Mouse (Mus musculus): ENCODE measurements around the gene Gm28230.

GRCm38 (mm10) chr2:74741979-74742277 lies 15.4 kb downstream of the Gm28230 start:
- TF ChIP-seq POLR2A (IDR thresholded peaks at IDR 0.05; ENCODE audit: control insufficient read depth in 1 of 2, insufficient read depth in 1 of 2, low read depth in 1 of 2, low read length in 2 of 2, poor library complexity in 1 of 2) (no peak), HCFC1 (IDR thresholded peaks at IDR 0.05; ENCODE audit: low read depth, low read length) (no peak), RCOR1 (IDR thresholded peaks at IDR 0.05; ENCODE audit: low read depth, low read length) (no peak), CTCF (IDR thresholded peaks at IDR 0.05 in 2 of 3, conservative IDR thresholded peaks at IDR 0.05 in 1 of 3; ENCODE audit: control insufficient read depth in 1 of 3, insufficient read depth in 1 of 3, low read depth in 2 of 3, low read length in 3 of 3, poor library complexity in 1 of 3, severe bottlenecking in 1 of 3) (no peak), ZMIZ1 (IDR thresholded peaks at IDR 0.05; ENCODE audit: low read depth, low read length) (no peak), TAL1 (IDR thresholded peaks at IDR 0.05; ENCODE audit: low read length) (no peak), MAFK (IDR thresholded peaks at IDR 0.05; ENCODE audit: borderline replicate concordance, low read depth, low read length) (no peak), EP300 (IDR thresholded peaks at IDR 0.05; ENCODE audit: low read depth in 1 of 2, low read length in 2 of 2) (no peak), NRF1 (IDR thresholded peaks at IDR 0.05; ENCODE audit: insufficient read depth, low read depth, low read length, poor library complexity, severe bottlenecking) (no peak)
